Mouse (Mus musculus): Measurements from ENCODE around the gene Kcnn1.

The Kcnn1 gene

DNA sequence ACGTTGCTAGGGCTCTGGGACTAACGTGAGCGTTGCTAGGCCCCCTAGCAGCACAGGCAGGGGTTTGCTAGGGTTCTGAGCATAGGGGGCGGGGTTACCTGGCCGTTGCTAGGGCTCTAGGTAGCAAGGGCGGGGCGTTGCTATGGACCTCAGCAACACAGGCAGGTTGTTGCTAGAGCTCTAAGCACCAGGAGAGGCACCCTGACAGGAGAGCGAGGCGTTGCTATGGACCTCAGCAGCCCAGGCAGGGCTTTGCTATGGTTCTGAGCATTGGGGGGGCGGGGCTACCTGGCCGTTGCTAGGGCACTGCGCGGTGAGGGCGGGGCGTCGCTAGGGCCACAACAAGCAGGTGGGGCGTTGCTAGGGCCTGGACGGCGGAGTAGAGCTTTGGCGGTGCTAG is 70.4 kb downstream of the Kcnn1 start:
- DNase-seq (ENCODE audit: low spot score in 2 of 2), result peak in 1 of 2 experiments; percentile 78

All from urinary bladder, adult 18-20 months (tissue).